ENCODE assay signal across 8 mouse cellular contexts in the genomic region with DNA sequence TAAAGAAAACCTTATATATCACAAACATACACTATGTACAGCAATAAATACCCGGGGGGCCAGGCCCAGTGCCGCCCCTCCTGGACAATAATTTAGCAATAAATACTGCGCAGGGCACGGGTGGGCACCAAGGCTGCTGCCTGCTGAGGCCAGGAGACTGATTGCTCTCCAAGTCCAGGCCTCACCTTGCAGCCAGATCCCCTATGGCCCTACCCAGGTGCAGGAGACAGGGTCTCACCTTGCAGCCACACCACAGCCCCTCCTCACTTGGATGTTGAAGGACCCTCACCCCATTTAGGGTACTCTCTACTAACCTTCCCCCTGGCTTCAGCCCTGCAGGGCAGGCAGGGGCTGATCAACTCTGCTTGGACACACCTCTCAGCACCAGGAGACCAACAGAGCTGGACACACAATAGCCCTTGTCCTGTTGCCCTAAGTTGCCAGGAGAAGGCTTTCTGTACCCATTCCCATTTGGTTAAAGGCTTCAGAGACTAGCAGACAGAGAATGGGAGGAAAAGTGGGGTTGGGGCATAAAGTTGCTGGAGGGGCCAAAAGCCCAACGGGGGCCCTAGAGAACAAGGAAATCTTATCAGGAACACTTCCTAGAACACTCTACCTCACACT. TPM values are rescaled to one million over a fixed set of nuclear protein-coding genes. Genes with fewer than 3 reads are reported as not detected.
DNase-seq lines count a peak whose midpoint lies in the region; ATAC-seq lines count a peak whose summit lies in the region.

Sirt7 (minus strand) TSS at position 89 of the 624 bp plus-strand sequence.

- no peaks in the 10 kb centered on the region for H3K27me3 ChIP-seq in embryonic facial prominence, embryonic 11.5 days (ENCODE audit: control insufficient read depth, insufficient read depth, low read length)
- no peaks in the 10 kb centered on the region for H3K27me3 ChIP-seq in hindbrain, embryonic 10.5 days (ENCODE audit: insufficient read depth, poor library complexity, severe bottlenecking)
- H3K27me3 ChIP-seq in limb, embryonic 15.5 days = no peaks in the 10 kb centered on the region
- H3K27me3 ChIP-seq in stomach, embryonic 14.5 days (ENCODE audit: control insufficient read depth, insufficient read depth, low read length) = no peaks in the 10 kb centered on the region

- H3K4me1 ChIP-seq in embryonic facial prominence, embryonic 11.5 days (ENCODE audit: control insufficient read depth, insufficient read depth, low read length) = peaks cover 2% of the 10 kb centered on the region; the same call in 1 of the 2 replicates
- H3K4me1 ChIP-seq in hindbrain, embryonic 10.5 days (replicated peaks) = peaks cover 42% of the 10 kb centered on the region
- H3K4me1 ChIP-seq in limb, embryonic 15.5 days = peaks cover 23% of the 10 kb centered on the region
- H3K4me1 ChIP-seq in stomach, embryonic 14.5 days (ENCODE audit: control insufficient read depth, insufficient read depth, low read length) = peaks cover 17% of the 10 kb centered on the region

- H3K36me3 ChIP-seq in embryonic facial prominence, embryonic 11.5 days (replicated peaks; ENCODE audit: control insufficient read depth, insufficient read depth, low read depth, low read length) = no peaks in the 10 kb centered on the region; the same call in none of the 2 replicates
- H3K36me3 ChIP-seq in hindbrain, embryonic 10.5 days = peaks cover 72% of the 10 kb centered on the region
- H3K36me3 ChIP-seq in limb, embryonic 15.5 days = peaks cover 55% of the 10 kb centered on the region
- peaks cover 34% of the 10 kb centered on the region for H3K36me3 ChIP-seq in stomach, embryonic 14.5 days (ENCODE audit: control insufficient read depth, insufficient read depth, low read length)

- peak within 1 kb of the TSS; percentile 67; the same call in 1 of the 2 replicates for H3K27ac ChIP-seq in embryonic facial prominence, embryonic 11.5 days (replicated peaks; ENCODE audit: low read depth, low read length)
- peak within 1 kb of the TSS; percentile 88 for H3K27ac ChIP-seq in hindbrain, embryonic 10.5 days
- peak within 1 kb of the TSS; percentile 78 for H3K27ac ChIP-seq in limb, embryonic 15.5 days
- peak within 1 kb of the TSS; percentile 81 for H3K27ac ChIP-seq in stomach, embryonic 14.5 days (ENCODE audit: low read length)

- no peak for ATAC-seq in CD4-positive, CD25-positive, alpha-beta regulatory T cell, adult 4 months
- peak; percentile 46 for ATAC-seq in embryonic facial prominence, embryonic 11.5 days (replicated peaks; ENCODE audit: insufficient number of reproducible peaks, low FRiP score, low TSS enrichment, low read depth)
- peak; percentile 35; the same call in 1 of the 2 replicates for ATAC-seq in limb, embryonic 15.5 days (ENCODE audit: insufficient number of reproducible peaks, low FRiP score, low TSS enrichment, low read depth)
- ATAC-seq in stomach, embryonic 14.5 days (ENCODE audit: insufficient number of reproducible peaks, insufficient read depth, low FRiP score, low read depth) = peak; percentile 21; the same call in 1 of the 2 replicates

- H3K4me2 ChIP-seq in embryonic facial prominence, embryonic 11.5 days (ENCODE audit: low read depth, low read length) = peak within 1 kb of the TSS; percentile 98
- peak within 1 kb of the TSS; percentile 98 for H3K4me2 ChIP-seq in limb, embryonic 15.5 days
- H3K4me2 ChIP-seq in stomach, embryonic 14.5 days (replicated peaks; ENCODE audit: low read depth, low read length) = peak within 1 kb of the TSS; percentile 92

- no peak for DNase-seq in gastrocnemius, postnatal 4 days (ENCODE audit: low spot score in 2 of 2)
- no peak for DNase-seq in gastrocnemius, postnatal 10 days
- DNase-seq in embryonic facial prominence, embryonic 11.5 days (ENCODE audit: low spot score) = no peak
- DNase-seq in hindbrain, embryonic 10.5 days (ENCODE audit: low spot score) = no peak
- no peak for DNase-seq in retina, postnatal 1 day

- 22% methylated on average over 5 of the region's 5 CpGs for WGBS in embryonic facial prominence, embryonic 11.5 days
- 22% methylated on average over 5 of the region's 5 CpGs for WGBS in hindbrain, embryonic 10.5 days
- WGBS in limb, embryonic 15.5 days = 13% methylated on average over 5 of the region's 5 CpGs
- 14% methylated on average over 5 of the region's 5 CpGs for WGBS in stomach, embryonic 14.5 days

- peak within 1 kb of the TSS; percentile 74 for H3K9ac ChIP-seq in embryonic facial prominence, embryonic 11.5 days (replicated peaks; ENCODE audit: low read length)
- peak within 1 kb of the TSS; percentile 65 for H3K9ac ChIP-seq in limb, embryonic 15.5 days
- peak within 1 kb of the TSS; percentile 58 for H3K9ac ChIP-seq in stomach, embryonic 14.5 days (replicated peaks; ENCODE audit: low read depth, low read length)

- H3K4me3 ChIP-seq in embryonic facial prominence, embryonic 11.5 days (ENCODE audit: low read depth, low read length) = peak within 1 kb of the TSS; percentile 99
- peak within 1 kb of the TSS; percentile 93 for H3K4me3 ChIP-seq in hindbrain, embryonic 10.5 days
- H3K4me3 ChIP-seq in limb, embryonic 15.5 days = peak within 1 kb of the TSS; percentile 92
- H3K4me3 ChIP-seq in stomach, embryonic 14.5 days (ENCODE audit: low read depth, low read length) = peak within 1 kb of the TSS; percentile 96

- H3K9me3 ChIP-seq in embryonic facial prominence, embryonic 11.5 days (replicated peaks; ENCODE audit: control insufficient read depth, low read length) = no peaks in the 10 kb centered on the region
- no peaks in the 10 kb centered on the region for H3K9me3 ChIP-seq in hindbrain, embryonic 10.5 days
- H3K9me3 ChIP-seq in limb, embryonic 15.5 days = no peaks in the 10 kb centered on the region
- H3K9me3 ChIP-seq in stomach, embryonic 14.5 days (ENCODE audit: control insufficient read depth, low read depth, low read length) = no peaks in the 10 kb centered on the region

RNA-seq across cellular contexts. Expression of gene Sirt7, which starts in this region (rescaled TPM):
- total RNA-seq in gastrocnemius, postnatal 4 days (2021) = 10 to 100 TPM; 12.2 to 12.6 TPM
- 1 to 10 TPM; 6.5 to 9.2 TPM for total RNA-seq in gastrocnemius, postnatal 10 days (2021)
- 10 to 100 TPM; 66.4 to 66.7 TPM for polyA plus RNA-seq in CD4-positive, CD25-positive, alpha-beta regulatory T cell, adult 4 months (2017; shearing (Covaris generic))
- polyA plus RNA-seq in embryonic facial prominence, embryonic 11.5 days (2014; fragmentation: Nextera tagmentation; extraction: Ambion mirVana) = 20.7 and 20.8 TPM in 2 replicates
- polyA plus RNA-seq in hindbrain, embryonic 10.5 days (2016; fragmentation: Nextera tagmentation; extraction: Ambion mirVana) = 37.0 and 42.4 TPM in 2 replicates
- 32.9 and 33.4 TPM in 2 replicates for polyA plus RNA-seq in limb, embryonic 15.5 days (2015; fragmentation: Nextera tagmentation; extraction: Ambion mirVana)
- 31.1 and 36.1 TPM in 2 replicates for polyA plus RNA-seq in stomach, embryonic 14.5 days (2014; fragmentation: Nextera tagmentation; extraction: Ambion mirVana)
